Mouse (Mus musculus) gastrocnemius, postnatal 14 days (tissue): Measurements from ENCODE around the gene Sec14l2. TPM values are rescaled to one million over a fixed set of nuclear protein-coding genes. Genes with fewer than 3 reads are reported as not detected.

Experiments used
- DNase-seq: peaks from one replicate; pipeline ENCODE4 v3.0.0; 2021; ENCODE audit warnings: mixed read lengths
- intact Hi-C: fragments of 180-260 bp; cut with DNase I; formaldehyde crosslinking; loops from one replicate; pipeline ENCODE4 v1.15.1; 2025; ENCODE audit warnings: low total_unique reads
- long read RNA-seq, 2 experiments: library from polyadenylated mRNA; stranded (forward); transcript quantifications; one replicate each; pipeline ENCODE4 v2.0.0; 2021
- total RNA-seq, 2 experiments: library from RNA; stranded (reverse); gene quantifications; 2 replicates each; pipeline ENCODE4 v1.2.3; 2021

Gene Sec14l2
- under 1 TPM; 0.95 to 0.96 TPM for total RNA-seq
- long read RNA-seq, experiment 1, partial matches to known transcripts, result 0 of 1 reads
- long read RNA-seq, experiment 1, other reads (novel, unspliced or antisense), result 0 of 1 reads
- long read RNA-seq, experiment 2, result 0 reads

DNA sequence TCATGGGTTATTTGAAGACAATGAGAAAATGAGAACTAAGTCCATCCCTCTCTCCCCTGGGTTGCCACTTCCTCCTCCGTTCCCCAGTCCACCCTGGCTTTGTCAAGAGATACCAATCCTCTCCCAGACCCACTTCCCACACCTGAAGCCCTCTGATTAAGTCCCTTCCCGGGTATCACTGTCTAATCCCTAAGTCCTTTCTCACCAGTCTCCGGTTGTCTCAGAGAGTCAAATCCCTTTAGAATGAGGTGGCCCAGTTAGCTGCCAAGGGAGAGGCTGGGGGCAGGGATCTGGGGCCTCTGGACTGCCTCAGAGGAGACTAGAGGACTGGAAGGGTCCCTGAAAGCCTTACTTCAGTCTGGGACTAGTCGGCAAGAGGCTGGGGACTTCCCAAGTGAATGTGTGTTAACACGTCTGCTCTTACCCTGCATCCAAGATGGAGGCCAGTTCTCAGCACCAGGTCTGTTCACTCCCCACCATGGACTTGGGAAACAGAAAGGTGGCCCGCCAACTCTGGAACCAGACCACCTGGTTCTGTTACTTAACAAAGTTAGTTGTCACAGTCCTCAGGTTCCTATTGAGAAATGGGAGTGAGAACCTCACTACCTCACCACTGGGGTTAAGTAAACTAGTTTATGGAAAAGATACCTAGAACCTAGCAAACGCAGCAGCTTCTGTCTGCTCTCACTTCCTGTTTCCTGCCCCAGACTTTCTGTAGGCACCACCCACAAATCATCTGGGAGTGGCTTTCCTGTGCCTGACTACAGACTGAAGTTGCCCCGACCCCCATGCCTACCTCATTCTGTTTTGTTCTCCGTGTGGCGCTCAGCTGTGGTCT, at the start of gene Sec14l2:
Gene Sec14l2 (minus strand): TSS at position 674 of the 838 bp plus-strand sequence.
- DNase-seq, result no peak
- intact Hi-C loops, result no loop called here

- DNase-seq, result no peak
- intact Hi-C loops, result no loop called here
Measured at GRCm38 (mm10) chr11:4166467-4167090, 43.4 kb upstream of the Sec14l2 start.

GRCm38 (mm10) chr11:4164701-4165100, 41.5 kb upstream of the Sec14l2 start:
- no peak for DNase-seq
- intact Hi-C loops, result no loop called here

- DNase-seq, result no peak
- intact Hi-C loops, result no loop called here
Measured at GRCm38 (mm10) chr11:4160758-4161480, 37.7 kb upstream of the Sec14l2 start.

- intact Hi-C loops, result no loop called here
- DNase-seq, result peak; percentile 95
Measured at GRCm38 (mm10) chr11:4159808-4160708, 36.8 kb upstream of the Sec14l2 start, which contains the start of the genes Ccdc157 and Sf3a1. Gene Ccdc157, minus strand, starts transcription at chr11:4160293. Gene Sf3a1, plus strand, starts transcription at chr11:4160350.

- no peak for DNase-seq
- intact Hi-C loops, result no loop called here
Measured at GRCm38 (mm10) chr11:4158676-4159075, 35.5 kb upstream of the Sec14l2 start.

- no peak for DNase-seq
- intact Hi-C loops, result no loop called here
Measured at GRCm38 (mm10) chr11:4155641-4156040, 32.4 kb upstream of the Sec14l2 start.

DNA sequence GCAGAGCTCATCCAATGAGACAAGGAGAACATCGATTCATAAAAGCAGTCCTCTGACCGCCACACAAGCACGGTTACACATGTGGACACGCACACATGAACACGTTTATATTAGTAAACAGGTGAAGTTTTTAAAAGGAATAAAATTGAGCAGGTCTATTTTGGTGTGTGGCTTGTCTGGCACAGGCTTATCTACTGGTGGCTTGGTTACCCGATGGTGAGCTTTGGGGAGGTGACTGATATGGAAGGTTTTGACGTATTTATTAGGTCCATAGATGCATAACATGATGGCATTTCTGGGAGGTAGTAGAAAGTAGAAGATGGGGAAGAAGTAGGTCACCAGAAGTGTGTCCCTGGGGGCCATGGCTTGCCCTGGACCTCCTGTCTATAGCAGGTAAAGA, 30.5 kb upstream of the Sec14l2 start:
- intact Hi-C loops, result no loop called here
- no peak for DNase-seq

DNA sequence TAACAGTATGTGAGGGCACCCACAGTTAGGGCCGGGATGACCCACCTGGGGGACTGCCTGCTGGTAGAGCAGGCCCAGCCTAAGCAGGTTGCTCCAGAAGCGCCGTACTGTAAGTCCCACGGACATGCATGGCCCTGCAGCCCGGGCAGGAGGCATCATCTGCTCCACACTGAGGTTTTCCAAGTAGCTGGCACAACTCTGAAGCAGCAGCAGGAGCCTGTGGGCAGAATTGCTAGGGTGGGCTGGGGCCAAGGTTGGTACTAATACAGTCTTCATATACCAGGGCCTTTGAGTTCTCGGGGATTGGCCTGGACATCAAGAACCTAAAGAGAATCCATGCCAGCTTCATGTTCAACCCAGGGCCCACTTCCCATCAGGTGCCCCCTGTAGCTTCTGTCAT, 26.7 kb upstream of the Sec14l2 start:
- DNase-seq, result no peak
- intact Hi-C loops, result no loop called here

- no peak for DNase-seq
- intact Hi-C loops, result no loop called here
Measured at GRCm38 (mm10) chr11:4148536-4149156, 25.4 kb upstream of the Sec14l2 start.

DNA sequence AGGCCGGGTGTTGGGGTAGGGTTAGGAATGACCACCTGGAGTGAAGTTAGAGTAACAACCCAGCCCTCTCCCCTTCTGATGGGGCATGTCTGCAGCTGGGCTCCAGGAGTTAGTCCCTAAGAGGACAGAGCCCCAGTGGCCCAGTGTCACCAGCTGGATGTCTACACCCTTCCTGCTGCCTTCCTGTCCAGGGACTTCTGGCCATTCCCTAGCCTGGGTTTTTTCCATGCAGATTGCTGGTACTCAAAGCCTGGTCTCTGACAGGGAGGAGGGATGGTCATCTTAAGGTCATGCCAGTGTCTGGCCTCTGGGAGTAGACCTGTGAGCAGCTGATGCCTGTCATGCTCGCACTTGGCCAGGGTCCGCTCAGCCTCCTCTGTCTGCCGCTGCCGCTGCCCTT, 24.9 kb upstream of the Sec14l2 start:
- no peak for DNase-seq
- intact Hi-C loops, result no loop called here

DNA sequence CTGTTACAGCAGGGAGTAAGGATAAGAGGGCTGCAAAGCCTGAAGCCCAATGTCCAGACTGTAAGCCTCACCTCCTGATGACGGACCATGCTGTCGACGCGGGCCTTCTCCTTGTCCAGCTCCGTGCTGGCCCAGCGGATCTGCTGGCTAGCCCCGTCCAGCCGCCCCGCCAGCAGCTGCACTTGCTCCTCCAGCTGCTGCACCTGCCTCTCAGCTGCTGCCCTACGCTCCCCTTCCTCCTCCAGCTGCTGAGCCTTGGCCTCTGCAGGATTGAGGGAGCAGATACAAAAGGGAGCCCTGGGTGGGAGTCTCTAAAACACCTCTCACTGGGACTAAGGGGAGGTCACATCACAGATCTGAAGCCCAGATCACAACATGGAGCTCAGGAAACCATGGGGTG, 23.9 kb upstream of the Sec14l2 start:
- peak; percentile 29 for DNase-seq
- intact Hi-C loops, result no loop called here

DNA sequence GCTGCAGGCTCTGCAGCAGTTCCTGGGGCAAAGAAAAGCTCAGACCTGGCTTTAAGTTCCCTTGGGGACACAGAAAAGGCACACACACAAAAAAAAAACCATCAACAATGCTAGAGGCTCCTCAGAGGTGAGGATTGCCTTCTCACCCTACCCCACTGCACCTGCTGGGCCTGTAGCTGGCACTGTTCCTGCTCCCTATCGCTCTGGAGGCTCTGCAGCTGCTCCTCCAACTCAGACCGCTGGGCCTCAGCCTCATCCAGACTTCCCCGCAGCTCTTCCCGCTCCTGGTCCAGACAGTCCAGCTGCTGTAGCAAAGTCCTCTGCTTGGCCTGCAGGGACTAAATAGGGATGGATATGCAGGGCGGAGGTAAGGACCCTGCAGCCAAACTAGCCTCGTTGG, 23.2 kb upstream of the Sec14l2 start:
- intact Hi-C loops, result no loop called here
- peak; percentile 28 for DNase-seq

DNA sequence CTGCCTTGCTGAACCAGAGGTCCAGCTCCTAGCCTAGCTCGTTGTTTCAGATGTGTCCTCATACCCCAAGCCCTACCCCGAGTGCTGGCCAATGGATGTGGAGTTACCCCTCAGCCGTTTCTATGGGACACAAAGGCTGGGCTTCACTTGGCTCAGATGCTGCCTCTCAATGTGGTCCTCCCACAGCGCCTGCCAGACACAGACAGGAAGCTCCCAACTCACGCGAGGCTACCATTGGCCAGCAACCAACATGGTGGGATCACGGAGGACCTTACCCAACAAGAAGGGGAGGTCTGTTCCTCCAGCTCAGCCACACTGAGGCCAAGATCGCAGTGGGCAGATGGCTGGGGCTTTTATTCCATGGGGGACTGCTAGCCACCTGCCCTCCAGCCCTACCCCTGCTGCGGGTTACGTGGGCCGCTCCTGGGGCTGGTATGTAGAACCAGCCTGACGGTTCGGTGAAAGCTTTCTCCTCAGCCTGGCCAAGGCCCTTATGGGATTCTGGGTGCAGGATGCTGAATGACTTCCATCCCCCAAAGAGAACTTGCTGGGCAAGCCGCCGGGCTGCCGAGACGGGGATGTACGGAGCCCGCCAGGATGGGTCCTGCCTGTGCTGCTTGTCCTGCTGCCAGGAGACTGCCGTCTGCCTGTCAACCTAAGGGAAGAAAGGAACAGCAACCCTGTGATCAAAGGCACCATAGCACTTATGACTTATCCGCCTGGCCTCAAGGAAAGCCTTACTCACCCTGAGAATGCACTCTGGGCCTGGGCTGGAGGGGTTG, 20.3 kb upstream of the Sec14l2 start:
- DNase-seq, result no peak
- intact Hi-C loops, result no loop called here

DNA sequence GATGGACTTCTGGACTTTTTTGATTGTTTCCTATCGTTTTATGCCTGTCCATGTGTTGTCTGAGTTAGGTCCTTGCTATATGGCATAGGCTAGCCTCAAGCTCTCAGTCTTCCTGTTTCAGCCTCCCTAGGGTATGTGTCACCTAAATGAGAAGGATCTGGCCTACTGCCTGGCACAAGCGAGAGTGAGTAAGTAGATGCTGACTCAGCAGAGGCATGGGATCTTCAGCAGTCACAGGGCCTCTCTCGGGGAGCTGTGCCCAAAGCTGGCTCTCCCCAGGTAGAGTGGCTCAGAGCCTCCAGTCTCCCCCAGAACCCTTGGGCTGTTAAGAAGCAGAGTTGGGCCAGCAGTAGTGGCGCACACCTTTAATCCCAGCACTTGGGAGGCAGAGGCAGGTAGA, 19.1 kb upstream of the Sec14l2 start:
- DNase-seq, result no peak
- intact Hi-C loops, result no loop called here

GRCm38 (mm10) chr11:4141505-4141904, 18.3 kb upstream of the Sec14l2 start:
- intact Hi-C loops, result no loop called here
- no peak for DNase-seq

GRCm38 (mm10) chr11:4138964-4139363, 15.7 kb upstream of the Sec14l2 start:
- intact Hi-C loops, result loop anchor here (10.0 kb wide), 1 partner anchor 286 kb away; no protein-coding TSS in a partner anchor
- no peak for DNase-seq
